Mouse (Mus musculus): ENCODE results near the gene Adcy10. TPM values are rescaled to one million over a fixed set of nuclear protein-coding genes. Genes with fewer than 3 reads are reported as not detected.
A peak's percentile ranks its signal among the peaks of the same experiment; 100 is the strongest.

Adcy10 gene
- total and polyA plus RNA-seq, 2 experiments from 2014 or later = 0.64 TPM; not detected in 1

DNA sequence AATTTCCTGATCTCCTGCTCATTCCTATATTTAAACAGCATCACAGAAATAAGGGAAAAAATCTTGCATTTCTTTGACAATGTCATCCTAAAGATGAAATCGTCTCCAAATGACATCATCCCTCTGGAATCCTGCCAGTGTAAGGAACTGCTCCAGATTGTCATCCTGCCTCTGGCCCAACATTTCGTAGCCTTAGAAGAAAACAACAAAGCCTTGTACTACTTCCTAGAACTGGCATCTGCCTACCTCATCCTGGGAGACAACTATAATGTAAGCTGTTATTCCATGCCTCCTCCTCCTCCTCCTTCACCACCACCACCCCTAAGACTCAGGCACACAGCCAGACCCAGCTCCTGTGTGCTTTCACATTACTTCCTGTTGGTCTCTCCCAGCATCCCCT, 71.7 kb downstream of the Adcy10 start:
- no peak for DNase-seq (ENCODE audit: low spot score)
- no peak for TF ChIP-seq CTCF (IDR thresholded peaks at IDR 0.05)
- Histone ChIP-seq H3K9me3 (ENCODE audit: low read length) (no peaks in the 10 kb centered on the region), H3K27ac (ENCODE audit: low read depth, low read length) (no peak overlapping the region), H3K27me3 (ENCODE audit: insufficient read depth, low read length) (no peaks in the 10 kb centered on the region), H3K4me2 (ENCODE audit: low read depth, low read length, poor library complexity, severe bottlenecking) (no peak overlapping the region), H3K4me1 (ENCODE audit: insufficient read depth, low read length) (no peaks in the 10 kb centered on the region), H3K4me3 (ENCODE audit: low read depth, low read length) (no peak overlapping the region), H3K9ac (replicated peaks; ENCODE audit: low read length, poor library complexity, severe bottlenecking) (no peak overlapping the region), H3K36me3 (ENCODE audit: insufficient read depth, low read length) (no peaks in the 10 kb centered on the region)
- no peak for ATAC-seq (ENCODE audit: low FRiP score)
- 59% methylated on average over 2 of the region's 2 CpGs for WGBS

DNA sequence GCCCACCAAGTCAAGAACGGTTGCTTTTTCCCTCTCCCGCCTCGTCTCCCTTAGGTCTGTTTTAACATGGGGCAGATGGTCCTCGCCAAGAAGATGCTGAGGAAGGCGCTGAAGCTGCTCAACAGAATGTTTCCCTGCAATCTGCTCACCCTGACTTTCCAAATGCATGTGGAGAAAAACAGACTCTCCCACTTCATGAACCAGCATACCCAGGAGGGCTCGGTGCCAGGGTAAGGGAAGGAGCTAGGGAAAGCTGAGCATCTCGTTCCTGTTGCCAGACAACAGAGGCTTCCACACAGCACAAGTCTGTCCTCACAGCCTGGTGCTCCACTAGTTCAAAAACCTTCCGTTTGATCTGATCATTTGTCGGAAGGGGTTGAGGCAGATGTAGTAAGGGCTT, 74.1 kb downstream of the Adcy10 start:
- WGBS = 89% methylated on average over 9 of the region's 9 CpGs
- DNase-seq (ENCODE audit: low spot score) = peak; percentile 3

DNA sequence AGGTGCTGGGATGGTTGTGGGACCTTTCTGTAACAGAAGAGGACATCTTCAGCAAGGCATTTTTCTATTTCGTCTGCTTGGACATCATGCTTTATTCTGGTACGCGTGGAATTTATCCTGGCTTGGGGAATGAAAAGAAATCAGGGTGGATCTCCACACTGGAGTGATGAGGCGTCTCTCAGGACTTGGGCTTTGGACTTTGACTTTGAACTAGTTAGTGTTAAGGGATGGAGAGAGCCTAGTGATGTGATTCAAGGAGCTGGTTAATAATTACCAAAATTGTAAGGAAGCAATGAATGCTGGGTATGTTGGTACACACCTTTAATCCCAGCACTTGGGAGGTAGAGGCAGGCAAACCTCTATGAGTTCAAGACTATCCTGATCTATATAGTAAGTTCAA, 80.3 kb downstream of the Adcy10 start:
- Histone ChIP-seq H3K4me1 (ENCODE audit: insufficient read depth, low read length) (no peaks in the 10 kb centered on the region), H3K27me3 (ENCODE audit: insufficient read depth, low read length) (no peaks in the 10 kb centered on the region), H3K9me3 (ENCODE audit: low read length) (no peaks in the 10 kb centered on the region), H3K36me3 (ENCODE audit: insufficient read depth, low read length) (no peaks in the 10 kb centered on the region), H3K4me3 (ENCODE audit: low read depth, low read length) (no peak overlapping the region), H3K9ac (replicated peaks; ENCODE audit: low read length, poor library complexity, severe bottlenecking) (no peak overlapping the region), H3K27ac (ENCODE audit: low read depth, low read length) (no peak overlapping the region), H3K4me2 (ENCODE audit: low read depth, low read length, poor library complexity, severe bottlenecking) (no peak overlapping the region)
- no peak for ATAC-seq (ENCODE audit: low FRiP score)
- WGBS = 90% methylated on average over 4 of the region's 4 CpGs
- DNase-seq (ENCODE audit: low spot score) = no peak
- no peak for TF ChIP-seq CTCF (IDR thresholded peaks at IDR 0.05)

More for the DNA sequence above, 74.1 kb downstream of the Adcy10 start:
- no peak overlapping the region for H3K4me2 ChIP-seq (ENCODE audit: low read depth, low read length, poor library complexity, severe bottlenecking)
- no peak overlapping the region for H3K4me3 ChIP-seq (ENCODE audit: low read depth, low read length)
- no peak overlapping the region for H3K9ac ChIP-seq (replicated peaks; ENCODE audit: low read length, poor library complexity, severe bottlenecking)
- TF ChIP-seq CTCF (IDR thresholded peaks at IDR 0.05) = no peak
- H3K36me3 ChIP-seq (ENCODE audit: insufficient read depth, low read length) = no peaks in the 10 kb centered on the region
- no peaks in the 10 kb centered on the region for H3K4me1 ChIP-seq (ENCODE audit: insufficient read depth, low read length)
- no peak for ATAC-seq (ENCODE audit: low FRiP score)
- no peak overlapping the region for H3K27ac ChIP-seq (ENCODE audit: low read depth, low read length)
- no peaks in the 10 kb centered on the region for H3K27me3 ChIP-seq (ENCODE audit: insufficient read depth, low read length)
- no peaks in the 10 kb centered on the region for H3K9me3 ChIP-seq (ENCODE audit: low read length)

DNA sequence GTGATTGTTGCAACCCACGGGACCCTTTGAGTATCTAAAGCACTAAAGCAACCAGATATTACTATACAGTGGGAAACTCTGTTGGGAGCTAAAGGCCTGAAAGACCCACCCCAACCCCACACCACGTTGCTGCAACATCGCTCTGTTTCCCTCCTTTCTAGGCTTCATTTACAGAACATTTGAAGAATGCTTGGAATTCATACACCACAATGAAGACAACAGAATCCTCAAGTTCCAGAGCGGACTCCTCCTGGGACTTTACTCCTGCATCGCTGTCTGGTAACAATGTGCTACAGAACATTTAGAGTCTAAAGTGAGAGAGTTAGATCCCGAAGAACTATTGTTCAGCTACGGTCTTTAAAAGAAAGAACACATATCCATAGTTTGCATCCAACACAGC, 82.5 kb downstream of the Adcy10 start:
- Histone ChIP-seq H3K9me3 (ENCODE audit: low read length) (no peaks in the 10 kb centered on the region), H3K4me3 (ENCODE audit: low read depth, low read length) (no peak overlapping the region), H3K9ac (replicated peaks; ENCODE audit: low read length, poor library complexity, severe bottlenecking) (no peak overlapping the region), H3K27me3 (ENCODE audit: insufficient read depth, low read length) (no peaks in the 10 kb centered on the region), H3K4me1 (ENCODE audit: insufficient read depth, low read length) (no peaks in the 10 kb centered on the region), H3K27ac (ENCODE audit: low read depth, low read length) (no peak overlapping the region), H3K4me2 (ENCODE audit: low read depth, low read length, poor library complexity, severe bottlenecking) (no peak overlapping the region), H3K36me3 (ENCODE audit: insufficient read depth, low read length) (no peaks in the 10 kb centered on the region)
- WGBS = 75% methylated on average over 7 of the region's 7 CpGs
- no peak for DNase-seq (ENCODE audit: low spot score)
- no peak for TF ChIP-seq CTCF (IDR thresholded peaks at IDR 0.05)
- ATAC-seq (ENCODE audit: low FRiP score) = no peak

DNA sequence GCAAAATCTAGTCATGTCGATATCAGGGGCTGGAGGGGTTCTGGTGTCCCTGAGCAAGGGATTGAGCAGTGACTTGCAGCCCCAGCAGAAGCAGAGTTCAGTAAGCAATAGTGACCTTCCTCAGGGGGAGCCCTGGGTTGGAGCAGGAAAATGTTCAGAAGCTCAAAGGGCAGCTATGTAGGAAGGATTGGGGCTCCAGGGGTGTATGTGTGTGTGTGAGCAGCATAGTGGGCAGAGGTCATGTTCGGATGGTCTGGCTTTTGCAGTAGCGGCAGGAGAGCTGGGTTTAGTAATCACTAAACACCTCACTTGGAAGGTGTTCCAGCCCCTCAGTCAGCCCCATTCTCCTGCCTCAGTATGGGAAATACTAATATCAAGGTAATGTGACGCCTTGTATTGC, 91.0 kb downstream of the Adcy10 start:
- DNase-seq (ENCODE audit: low spot score) (no peak), ATAC-seq (ENCODE audit: low FRiP score) (no peak)
- Histone ChIP-seq H3K27ac (ENCODE audit: low read depth, low read length) (no peak overlapping the region), H3K4me2 (ENCODE audit: low read depth, low read length, poor library complexity, severe bottlenecking) (no peak overlapping the region), H3K27me3 (ENCODE audit: insufficient read depth, low read length) (no peaks in the 10 kb centered on the region), H3K4me3 (ENCODE audit: low read depth, low read length) (no peak overlapping the region), H3K9ac (replicated peaks; ENCODE audit: low read length, poor library complexity, severe bottlenecking) (no peak overlapping the region), H3K4me1 (ENCODE audit: insufficient read depth, low read length) (no peaks in the 10 kb centered on the region), H3K9me3 (ENCODE audit: low read length) (no peaks in the 10 kb centered on the region), H3K36me3 (ENCODE audit: insufficient read depth, low read length) (no peaks in the 10 kb centered on the region)
- 81% methylated on average over 4 of the region's 4 CpGs for WGBS
- TF ChIP-seq CTCF (IDR thresholded peaks at IDR 0.05) = no peak

DNA sequence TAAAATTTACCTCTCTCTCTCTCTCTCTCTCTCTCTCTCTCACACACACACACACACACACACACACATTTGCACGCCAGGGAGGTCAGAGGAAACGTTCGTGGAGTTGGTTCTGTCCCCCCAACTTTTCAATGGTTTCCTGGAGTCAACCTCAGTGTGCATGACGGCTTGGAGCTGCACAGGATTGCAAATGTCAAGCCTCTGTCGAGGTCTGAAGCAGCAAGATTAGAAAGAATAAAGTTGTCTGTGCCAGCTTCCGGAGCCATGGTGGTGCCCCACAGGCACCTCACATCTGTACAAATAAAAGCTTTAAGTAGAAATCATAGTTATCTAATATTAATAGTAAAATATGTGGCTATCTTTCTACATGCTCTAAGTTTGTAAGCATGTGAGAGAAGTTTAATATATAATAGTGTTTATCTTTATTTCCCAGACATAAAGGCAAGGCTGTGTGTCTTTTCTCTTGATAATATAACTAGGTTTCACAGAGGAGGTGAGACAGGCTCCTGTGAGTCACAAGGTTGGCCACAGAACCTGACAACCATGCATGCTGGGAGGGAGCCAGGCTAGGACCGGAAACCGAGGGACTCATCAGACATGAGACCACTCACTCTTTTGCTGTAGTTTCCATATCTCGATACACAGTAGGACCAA, 91.6 kb downstream of the Adcy10 start:
- DNase-seq (ENCODE audit: low spot score) = no peak
- no peak overlapping the region for H3K4me3 ChIP-seq (ENCODE audit: low read depth, low read length)
- H3K4me1 ChIP-seq (ENCODE audit: insufficient read depth, low read length) = no peaks in the 10 kb centered on the region
- H3K9ac ChIP-seq (replicated peaks; ENCODE audit: low read length, poor library complexity, severe bottlenecking) = no peak overlapping the region
- no peak overlapping the region for H3K27ac ChIP-seq (ENCODE audit: low read depth, low read length)
- H3K4me2 ChIP-seq (ENCODE audit: low read depth, low read length, poor library complexity, severe bottlenecking) = no peak overlapping the region
- no peaks in the 10 kb centered on the region for H3K9me3 ChIP-seq (ENCODE audit: low read length)
- no peak for TF ChIP-seq CTCF (IDR thresholded peaks at IDR 0.05)
- 75% methylated on average over 9 of the region's 9 CpGs for WGBS
- H3K36me3 ChIP-seq (ENCODE audit: insufficient read depth, low read length) = no peaks in the 10 kb centered on the region
- no peaks in the 10 kb centered on the region for H3K27me3 ChIP-seq (ENCODE audit: insufficient read depth, low read length)
- no peak for ATAC-seq (ENCODE audit: low FRiP score)
